Mouse (Mus musculus) stomach, postnatal 0 days (tissue): ENCODE results near the gene 4933416C03Rik.

ENCODE experiments used
- CTCF ChIP-seq: IDR thresholded peaks from 2 replicates; pipeline ENCODE4 v1.5.1; 2016; ENCODE audit warnings: antibody characterized with exemption, low read depth, mild to moderate bottlenecking, moderate library complexity
- EP300 ChIP-seq: optimal IDR thresholded peaks from 2 replicates; pipeline ENCODE3; 2016; ENCODE audit warnings: antibody characterized with exemption

DNA sequence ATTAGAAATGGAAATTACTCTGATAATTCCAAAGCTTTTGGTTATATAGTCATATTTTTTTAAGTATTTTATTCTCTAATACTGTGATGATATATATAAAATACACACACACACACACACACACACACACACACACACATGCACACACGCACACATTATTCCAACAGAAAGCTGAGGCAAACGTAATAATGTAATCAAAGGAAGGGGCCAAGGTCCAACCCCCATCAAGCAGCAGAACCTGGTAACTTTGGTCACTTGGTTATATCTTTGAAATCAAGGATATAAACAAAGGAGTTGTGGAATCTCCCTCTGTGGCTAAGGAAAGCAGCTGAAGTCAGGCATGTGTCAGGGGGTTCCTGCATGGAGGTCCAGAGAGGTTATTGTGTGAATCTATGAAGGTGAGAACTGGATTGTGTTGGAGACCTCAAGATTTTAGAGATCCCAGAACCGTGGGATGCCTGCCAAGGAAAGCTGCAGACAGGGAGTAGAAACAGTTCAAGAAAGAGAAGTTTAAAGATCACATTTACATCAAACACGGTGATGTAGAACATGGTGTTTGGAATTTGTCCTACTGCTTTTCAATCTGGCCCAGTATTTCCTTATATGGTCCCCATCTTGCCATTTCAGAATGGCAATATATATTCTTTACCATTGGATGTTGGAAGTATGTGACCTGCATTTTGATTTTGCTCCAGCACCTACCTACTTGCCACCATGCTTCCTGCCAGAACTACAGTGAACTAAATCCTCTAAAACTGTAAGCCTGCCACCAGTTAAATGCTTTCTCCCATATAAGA lies 2.4 kb upstream of the 4933416C03Rik start:
- TF ChIP-seq CTCF (no peak), EP300 (no peak)
